Mouse (Mus musculus): ENCODE results near the gene Bach2.

- no peak for TF ChIP-seq CTCF (IDR thresholded peaks at IDR 0.05; ENCODE audit: low read depth)
- no peak for TF ChIP-seq EP300 (IDR thresholded peaks at IDR 0.05; ENCODE audit: low read depth)
Observed at GRCm38 (mm10) chr4:32263685-32264038, 25.1 kb downstream of the Bach2 start.

Data from heart, postnatal 0 days (tissue).